Mouse (Mus musculus): Measurements from ENCODE around the gene Ear10.
"Not testable (repeated sequence)": the region's sequence is repeated elsewhere in the genome, so short reads cannot be mapped to it uniquely, and the experiment has no call there.

DNA sequence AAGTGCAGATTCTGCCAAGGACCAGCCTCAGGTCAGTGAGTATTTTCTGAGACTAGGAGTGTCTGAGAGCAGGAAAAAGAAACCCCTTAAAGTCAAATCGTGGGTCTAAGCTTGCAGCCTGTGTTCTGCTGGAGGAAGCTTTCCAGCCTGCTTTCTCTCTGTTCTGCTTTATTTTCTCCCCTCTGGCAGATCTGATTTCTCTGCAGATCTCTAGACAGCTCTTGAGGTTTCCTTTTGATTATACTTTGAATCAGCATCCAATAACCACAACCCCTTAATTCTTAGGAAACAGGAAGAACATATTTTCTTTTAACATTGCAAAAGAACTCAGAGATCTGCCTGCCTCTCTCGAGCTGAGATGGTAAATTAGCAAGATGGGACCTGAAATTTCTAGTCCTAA lies 30.0 kb upstream of the Ear10 start:
- not testable (repeated sequence) for TF ChIP-seq CTCF (IDR thresholded peaks at IDR 0.05; ENCODE audit: borderline replicate concordance, control insufficient read depth, extremely low read depth, insufficient read depth, low read length, poor library complexity); POLR2A (IDR thresholded peaks at IDR 0.05; ENCODE audit: control insufficient read depth, extremely low read depth, insufficient read depth, low read length, poor library complexity)
